Mouse (Mus musculus) MEL (cell line): ENCODE results near the gene Enho. TPM values are rescaled to one million over a fixed set of nuclear protein-coding genes. Genes with fewer than 3 reads are reported as not detected.

ENCODE experiments used
- DNase-seq: peaks from one replicate; pipeline ENCODE4 v3.0.0; 2011; ENCODE audit warnings: low read depth, low spot score
- H3K27ac ChIP-seq: 2 replicates; pipeline ENCODE4 v1.5.1; 2012; ENCODE audit warnings: low read depth, mild to moderate bottlenecking, control low read depth, low read length, moderate library complexity; ENCODE audit not compliant: control insufficient read depth
- H3K27me3 ChIP-seq, 2 experiments: fragments of 150-350 bp in 1 of 2; sonication (generic) in 1 of 2; 2 replicates each; pipeline ENCODE4 v1.6.1; 2012; ENCODE audit warnings: low read length in 2 of 2, mild to moderate bottlenecking in 2 of 2, improper control_type of control experiment in 1 of 2, moderate library complexity in 1 of 2; ENCODE audit not compliant: insufficient read depth in 2 of 2, control insufficient read depth in 1 of 2
- H3K36me3 ChIP-seq, 2 experiments: 2 replicates each; pipeline ENCODE4 v1.6.1; 2012 to 2014; ENCODE audit warnings: low read length in 2 of 2, improper control_type of control experiment in 1 of 2, inconsistent platforms in 1 of 2, mild to moderate bottlenecking in 1 of 2; ENCODE audit not compliant: insufficient read depth in 2 of 2, control insufficient read depth in 1 of 2
- H3K4me1 ChIP-seq, 2 experiments: fragments of 150-350 bp in 1 of 2; sonication (generic) in 1 of 2; 2 replicates each; pipeline ENCODE4 v1.6.1; 2012; ENCODE audit warnings: low read length in 2 of 2, improper control_type of control experiment in 1 of 2, mild to moderate bottlenecking in 1 of 2; ENCODE audit not compliant: insufficient read depth in 2 of 2, control insufficient read depth in 1 of 2
- H3K4me3 ChIP-seq, 2 experiments: fragments of 150-350 bp in 1 of 2; sonication (generic) in 1 of 2; 2 replicates each; pipeline ENCODE4 v1.5.1; 2012; ENCODE audit warnings: low read depth in 2 of 2, low read length in 2 of 2, mild to moderate bottlenecking in 2 of 2, moderate library complexity in 2 of 2, control low read depth in 1 of 2, improper control_type of control experiment in 1 of 2; ENCODE audit not compliant: control insufficient read depth in 1 of 2, insufficient read depth in 1 of 2
- H3K79me2 ChIP-seq: 2 replicates; pipeline ENCODE4 v1.6.1; 2012; ENCODE audit warnings: mild to moderate bottlenecking, low read length, moderate library complexity; ENCODE audit not compliant: control insufficient read depth, poor library complexity, insufficient read depth
- H3K9ac ChIP-seq: 2 replicates; pipeline ENCODE4 v1.6.1; 2012; ENCODE audit warnings: low read depth, mild to moderate bottlenecking, control low read depth, low read length, moderate library complexity; ENCODE audit not compliant: control insufficient read depth, poor library complexity, severe bottlenecking
- H3K9me3 ChIP-seq: fragments of 150-350 bp; sonication (generic); replicated peaks from 2 replicates; pipeline ENCODE4 v1.6.1; 2012; ENCODE audit warnings: mild to moderate bottlenecking, low read length, improper control_type of control experiment, moderate library complexity; ENCODE audit not compliant: insufficient read depth
- CHD2 ChIP-seq: IDR thresholded peaks from 2 replicates; pipeline ENCODE4 v1.6.1; 2011; ENCODE audit warnings: low read length, improper control_type of control experiment
- E2F4 ChIP-seq: IDR thresholded peaks from 2 replicates; pipeline ENCODE4 v1.6.1; 2011; ENCODE audit warnings: low read depth, low read length, improper control_type of control experiment, borderline replicate concordance
- ELF1 ChIP-seq: IDR thresholded peaks from 2 replicates; pipeline ENCODE4 v1.6.1; 2014; ENCODE audit warnings: low read depth, mild to moderate bottlenecking, inconsistent platforms, low read length, improper control_type of control experiment, moderate library complexity
- EP300 ChIP-seq, 2 experiments: IDR thresholded peaks; 2 replicates each; pipeline ENCODE4 v1.6.1; 2011; ENCODE audit warnings: improper control_type of control experiment in 2 of 2, low read length in 2 of 2, low read depth in 1 of 2, mild to moderate bottlenecking in 1 of 2
- ETS1 ChIP-seq: IDR thresholded peaks from 2 replicates; pipeline ENCODE4 v1.6.1; 2012; ENCODE audit warnings: low read depth, mild to moderate bottlenecking, inconsistent platforms, low read length, improper control_type of control experiment, moderate library complexity
- GABPA ChIP-seq: IDR thresholded peaks from 2 replicates; pipeline ENCODE4 v1.6.1; 2012; ENCODE audit warnings: low read depth, mild to moderate bottlenecking, inconsistent platforms, low read length, improper control_type of control experiment, moderate library complexity
- GATA1 ChIP-seq: IDR thresholded peaks from 2 replicates; pipeline ENCODE4 v1.6.1; 2011; ENCODE audit warnings: low read depth, low read length, improper control_type of control experiment
- JUND ChIP-seq: IDR thresholded peaks from 2 replicates; pipeline ENCODE4 v1.6.1; 2011; ENCODE audit warnings: low read depth, mild to moderate bottlenecking, improper control_type of control experiment, low read length
- KAT2A ChIP-seq: conservative IDR thresholded peaks from 2 replicates; pipeline ENCODE4 v1.6.1; 2012; ENCODE audit warnings: low read depth, low read length, improper control_type of control experiment, inconsistent platforms
- MAFK ChIP-seq: IDR thresholded peaks from 2 replicates; pipeline ENCODE4 v1.6.1; 2011; ENCODE audit warnings: low read depth, mild to moderate bottlenecking, low read length, improper control_type of control experiment, borderline replicate concordance
- MAX ChIP-seq: IDR thresholded peaks from 2 replicates; pipeline ENCODE4 v1.6.1; 2011; ENCODE audit warnings: low read length, improper control_type of control experiment
- MYB ChIP-seq: IDR thresholded peaks from 2 replicates; pipeline ENCODE4 v1.6.1; 2011; ENCODE audit warnings: mild to moderate bottlenecking, low read depth, low read length, improper control_type of control experiment
- MYC ChIP-seq: IDR thresholded peaks from 2 replicates; pipeline ENCODE4 v1.6.1; 2011; ENCODE audit warnings: low read depth, mild to moderate bottlenecking, low read length, improper control_type of control experiment, moderate library complexity
- NRF1 ChIP-seq: IDR thresholded peaks from 2 replicates; pipeline ENCODE4 v1.6.1; 2014; ENCODE audit warnings: low read depth, mild to moderate bottlenecking, inconsistent platforms, low read length, improper control_type of control experiment, moderate library complexity; ENCODE audit not compliant: poor library complexity, insufficient read depth, severe bottlenecking
- POLR2A ChIP-seq, 2 experiments: IDR thresholded peaks; 2 replicates each; pipeline ENCODE4 v1.6.1; 2011 to 2012; ENCODE audit warnings: low read length in 2 of 2, mild to moderate bottlenecking in 2 of 2, control low read depth in 1 of 2, improper control_type of control experiment in 1 of 2, low read depth in 1 of 2, moderate library complexity in 1 of 2; ENCODE audit not compliant: control insufficient read depth in 1 of 2, insufficient read depth in 1 of 2, poor library complexity in 1 of 2
- POLR2AphosphoS2 ChIP-seq: IDR thresholded peaks from 2 replicates; pipeline ENCODE4 v1.6.1; 2011; ENCODE audit warnings: low read length, improper control_type of control experiment
- POLR2AphosphoS5 ChIP-seq: IDR thresholded peaks from 2 replicates; pipeline ENCODE4 v1.6.1; 2012; ENCODE audit warnings: low read depth, borderline replicate concordance, mild to moderate bottlenecking, inconsistent platforms, low read length, moderate library complexity, mixed read lengths
- RAD21 ChIP-seq: IDR thresholded peaks from 2 replicates; pipeline ENCODE4 v1.6.1; 2011; ENCODE audit warnings: mild to moderate bottlenecking, low read depth, low read length, improper control_type of control experiment
- RCOR1 ChIP-seq: IDR thresholded peaks from 2 replicates; pipeline ENCODE4 v1.6.1; 2012; ENCODE audit warnings: low read depth, mild to moderate bottlenecking, inconsistent platforms, low read length, improper control_type of control experiment
- SMC3 ChIP-seq: IDR thresholded peaks from 2 replicates; pipeline ENCODE4 v1.6.1; 2011; ENCODE audit warnings: low read depth, low read length, improper control_type of control experiment
- TBP ChIP-seq: IDR thresholded peaks from 2 replicates; pipeline ENCODE4 v1.8.0; 2011; ENCODE audit warnings: low read depth, low read length, improper control_type of control experiment
- TCF12 ChIP-seq: IDR thresholded peaks from 2 replicates; pipeline ENCODE4 v1.6.1; 2014; ENCODE audit warnings: low read depth, mild to moderate bottlenecking, inconsistent platforms, low read length, improper control_type of control experiment, moderate library complexity
- ZKSCAN1 ChIP-seq: IDR thresholded peaks from 2 replicates; pipeline ENCODE4 v1.6.1; 2012; ENCODE audit warnings: low read depth, mild to moderate bottlenecking, inconsistent platforms, low read length, improper control_type of control experiment, moderate library complexity
- ZNF384 ChIP-seq: IDR thresholded peaks from 2 replicates; pipeline ENCODE4 v1.6.1; 2012; ENCODE audit warnings: low read depth, mild to moderate bottlenecking, inconsistent platforms, low read length, improper control_type of control experiment
- polyA plus RNA-seq, 2 experiments: library from polyadenylated mRNA; stranded (reverse) in 1 of 2; unstranded in 1 of 2; fragments of >175 nt in 1 of 2; fragments of >200 nt in 1 of 2; gene quantifications; 2 replicates each; pipeline versions ENCODE4 v1.2.1 to v1.2.4; 2012; ENCODE audit warnings: low replicate concordance in 2 of 2, low read depth in 1 of 2; ENCODE audit not compliant: insufficient read length in 2 of 2, insufficient read depth in 1 of 2, missing spikeins in 1 of 2
- total RNA-seq: library from RNA; depleted of rRNA; stranded (reverse); fragments of 300-350 nt; gene quantifications from 2 replicates; pipeline ENCODE4 v1.2.3, GENCODE M21; 2012

Gene Enho
- total and polyA plus RNA-seq, 3 experiments = 0.19 to 0.40 TPM; not detected in 1

DNA sequence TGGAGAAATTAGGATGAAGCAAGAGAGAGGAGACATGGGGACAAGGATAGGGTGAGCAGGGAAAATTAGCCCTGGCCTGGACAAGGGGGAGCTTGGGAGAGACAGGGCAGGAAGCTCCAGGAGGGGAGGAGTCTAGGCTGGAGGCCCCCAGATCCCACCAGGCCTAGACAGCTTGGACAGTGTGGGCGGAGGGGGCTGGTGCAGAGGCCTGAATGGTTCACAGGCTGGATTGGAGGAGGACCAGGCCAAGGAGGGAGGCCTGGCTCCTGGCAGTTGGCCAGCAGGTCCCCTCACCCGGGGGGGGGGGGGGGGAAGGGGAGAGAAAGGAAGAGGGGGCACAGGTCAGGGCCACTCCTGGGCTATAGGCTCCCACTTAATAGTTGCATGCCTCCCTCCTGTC lies 39.2 kb upstream of the Enho start:
- no peaks in the 10 kb centered on the region for H3K27me3 ChIP-seq
- H3K9ac ChIP-seq = no peak overlapping the region
- H3K4me3 ChIP-seq = no peak overlapping the region
- H3K4me1 ChIP-seq = no peaks in the 10 kb centered on the region
- H3K36me3 ChIP-seq = no peaks in the 10 kb centered on the region
- H3K27ac ChIP-seq = no peak overlapping the region
- DNase-seq = no peak
- no peak for TF ChIP-seq JUND
- no peak for TF ChIP-seq POLR2AphosphoS5
- TF ChIP-seq GABPA = no peak
- TF ChIP-seq POLR2A (IDR thresholded peaks at IDR 0.05; ENCODE audit: control insufficient read depth in 1 of 2, insufficient read depth in 1 of 2, low read depth in 1 of 2, low read length in 2 of 2, poor library complexity in 1 of 2) = no peak
- TF ChIP-seq CHD2 = no peak
- TF ChIP-seq RAD21 = no peak
- no peak for TF ChIP-seq EP300 (IDR thresholded peaks at IDR 0.05; ENCODE audit: low read depth in 1 of 2, low read length in 2 of 2)
- TF ChIP-seq NRF1 = no peak
- no peak for TF ChIP-seq E2F4
- no peak for TF ChIP-seq SMC3
- no peak for TF ChIP-seq MAX
- TF ChIP-seq POLR2AphosphoS2 = no peak
- TF ChIP-seq KAT2A = no peak
- no peak for TF ChIP-seq ZKSCAN1
- no peak for TF ChIP-seq MAFK
- no peak for TF ChIP-seq TBP
- no peak for TF ChIP-seq ELF1
- TF ChIP-seq MYC = no peak
- TF ChIP-seq MYB = no peak
- no peaks in the 10 kb centered on the region for H3K79me2 ChIP-seq
- H3K9me3 ChIP-seq = no peaks in the 10 kb centered on the region

GRCm38 (mm10) chr4:41678863-41679262 lies 38.7 kb upstream of the Enho start:
- H3K9me3 ChIP-seq = no peaks in the 10 kb centered on the region
- no peak overlapping the region for H3K27ac ChIP-seq
- no peak for TF ChIP-seq ETS1
- no peak for TF ChIP-seq MYB
- TF ChIP-seq RCOR1 = no peak
- TF ChIP-seq GATA1 = no peak
- no peak for TF ChIP-seq NRF1
- TF ChIP-seq SMC3 = no peak
- TF ChIP-seq MYC = no peak
- TF ChIP-seq EP300 (IDR thresholded peaks at IDR 0.05; ENCODE audit: low read depth in 1 of 2, low read length in 2 of 2) = no peak
- no peak for TF ChIP-seq ELF1
- TF ChIP-seq MAFK = no peak
- TF ChIP-seq MAX = no peak
- TF ChIP-seq ZNF384 = no peak
- TF ChIP-seq TCF12 = no peak
- DNase-seq = no peak
- H3K36me3 ChIP-seq = no peaks in the 10 kb centered on the region
- no peak overlapping the region for H3K4me3 ChIP-seq
- H3K27me3 ChIP-seq = no peaks in the 10 kb centered on the region
- H3K4me1 ChIP-seq = no peaks in the 10 kb centered on the region
- H3K79me2 ChIP-seq = no peaks in the 10 kb centered on the region
- H3K9ac ChIP-seq = no peak overlapping the region
